Mouse (Mus musculus) thymus, adult 2 months (tissue): ENCODE data around the gene Trabd2b.

Experiments
- CTCF ChIP-seq: fragments of 200-500 bp; IDR thresholded peaks from 2 replicates; pipeline ENCODE4 v1.5.1; 2012; ENCODE audit warnings: mild to moderate bottlenecking, control low read depth, low read length, moderate library complexity, borderline replicate concordance; ENCODE audit not compliant: control insufficient read depth, poor library complexity, insufficient read depth; ENCODE audit errors: extremely low read depth
- POLR2A ChIP-seq: fragments of 200-500 bp; IDR thresholded peaks from 2 replicates; pipeline ENCODE4 v1.6.1; 2012; ENCODE audit warnings: mild to moderate bottlenecking, low read length, control low read depth, moderate library complexity; ENCODE audit not compliant: control insufficient read depth, poor library complexity, insufficient read depth; ENCODE audit errors: extremely low read depth

DNA sequence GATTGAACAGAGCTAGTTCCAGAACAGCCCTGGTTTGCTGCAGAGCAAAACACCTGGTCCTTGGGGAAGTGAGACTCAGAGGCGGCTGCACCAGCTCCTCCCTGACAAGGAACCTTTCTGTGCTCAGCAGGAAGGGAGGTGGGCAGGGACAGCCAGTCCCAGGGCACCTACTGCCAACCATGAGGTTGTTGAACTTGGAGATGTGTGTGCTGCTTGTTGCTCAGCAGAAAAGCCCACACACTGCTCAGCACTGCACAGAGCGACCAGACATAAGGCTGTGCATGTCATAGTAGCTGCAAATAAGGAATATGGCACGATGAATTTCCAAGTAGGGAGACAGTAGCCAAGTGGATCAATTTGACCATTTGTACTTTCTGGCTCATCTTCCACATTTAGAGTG lies 81.2 kb downstream of the Trabd2b start:
- TF ChIP-seq POLR2A (no peak), CTCF (no peak)
